Mouse (Mus musculus) heart, postnatal 0 days (tissue): Measurements from ENCODE around the gene Tfrc. TPM values are rescaled to one million over a fixed set of nuclear protein-coding genes. Genes with fewer than 3 reads are reported as not detected.

Source experiments
- ATAC-seq: fragments of 200-750 bp; cut with Nextera tagmentation; 2 replicates; pipeline ENCODE4 v1.8.0; 2017; ENCODE audit warnings: low read depth, moderate number of reproducible peaks, moderate library complexity; ENCODE audit not compliant: insufficient read depth
- DNase-seq: peaks from one replicate; pipeline ENCODE4 v3.0.0-alpha.2; 2016; ENCODE audit warnings: low spot score
- H3K27ac ChIP-seq: fragments of 300-500 bp; sonication (generic); 2 replicates; pipeline ENCODE4 v1.5.1; 2014; ENCODE audit warnings: low read depth, mild to moderate bottlenecking
- H3K27me3 ChIP-seq: fragments of 300-500 bp; sonication (generic); 2 replicates; pipeline ENCODE4 v1.6.1; 2014; ENCODE audit warnings: low read length, mixed read lengths; ENCODE audit not compliant: control insufficient read depth, insufficient read depth
- H3K36me3 ChIP-seq: fragments of 300-500 bp; sonication (generic); replicated peaks from 2 replicates; pipeline ENCODE4 v1.6.1; 2014; ENCODE audit warnings: low read length, mixed read lengths; ENCODE audit not compliant: control insufficient read depth, insufficient read depth
- H3K4me1 ChIP-seq: fragments of 300-500 bp; sonication (generic); 2 replicates; pipeline ENCODE4 v1.6.1; 2014; ENCODE audit warnings: antibody characterized with exemption; ENCODE audit not compliant: control insufficient read depth, insufficient read depth
- H3K4me2 ChIP-seq: fragments of 300-500 bp; sonication (generic); 2 replicates; pipeline ENCODE4 v1.6.1; 2014; ENCODE audit warnings: low read depth, mild to moderate bottlenecking, low read length, moderate library complexity
- H3K4me3 ChIP-seq: fragments of 300-500 bp; sonication (generic); 2 replicates; pipeline ENCODE4 v1.5.1; 2014; ENCODE audit warnings: low read depth, low read length
- H3K9ac ChIP-seq: fragments of 300-500 bp; sonication (generic); replicated peaks from 2 replicates; pipeline ENCODE4 v1.6.1; 2014; ENCODE audit warnings: low read depth, low read length, mixed read lengths
- H3K9me3 ChIP-seq: fragments of 300-500 bp; sonication (generic); replicated peaks from 2 replicates; pipeline ENCODE4 v1.6.1; 2016; ENCODE audit warnings: low read length; ENCODE audit not compliant: control insufficient read depth
- CTCF ChIP-seq: IDR thresholded peaks from 2 replicates; pipeline ENCODE4 v1.5.1; 2016; ENCODE audit warnings: antibody characterized with exemption, control low read depth, low read depth
- EP300 ChIP-seq: IDR thresholded peaks from 2 replicates; pipeline ENCODE4 v1.6.1; 2016; ENCODE audit warnings: antibody characterized with exemption, low read depth
- WGBS: fragments of 180-500 bp; shearing (Covaris S2); extraction: QIAGEN DNeasy Blood & Tissue Kit; methylation state at CpG from one replicate; pipeline ENCODE4 v1.1.7; 2014; 5-methylcytosine and 5-hydroxymethylcytosine counted together
- polyA plus RNA-seq: library from polyadenylated mRNA; unstranded; fragments of >200 nt; fragmentation: Nextera tagmentation; extraction: Ambion mirVana; gene quantifications from 2 replicates; pipeline ENCODE4 v1.2.1, GENCODE M21; 2015
- total RNA-seq: library from RNA; depleted of rRNA; stranded (reverse); fragments of >200 nt; gene quantifications from 2 replicates; pipeline ENCODE4 v1.2.3, GENCODE M21; 2014; ENCODE audit warnings: low replicate concordance

Gene Tfrc
- total and polyA plus RNA-seq, 2 experiments from 2014 or later = 57.1 to 71.7 TPM

GRCm38 (mm10) chr16:32656794-32657193, 48.1 kb downstream of the Tfrc start:
- no peaks in the 10 kb centered on the region for H3K9me3 ChIP-seq
- H3K27me3 ChIP-seq = no peaks in the 10 kb centered on the region
- H3K36me3 ChIP-seq = no peaks in the 10 kb centered on the region; the same call in 1 of the 2 replicates
- no peak overlapping the region for H3K4me2 ChIP-seq
- WGBS = 51% methylated on average over 8 of the region's 8 CpGs
- H3K9ac ChIP-seq = no peak overlapping the region
- peaks cover 28% of the 10 kb centered on the region for H3K4me1 ChIP-seq
- no peak for DNase-seq
- no peak overlapping the region for H3K4me3 ChIP-seq
- H3K27ac ChIP-seq = no peak overlapping the region
- no peak for TF ChIP-seq EP300
- no peak for TF ChIP-seq CTCF
- ATAC-seq = no peak

GRCm38 (mm10) chr16:32657498-32658250, 49.0 kb downstream of the Tfrc start:
- Histone ChIP-seq H3K27ac (no peak overlapping the region), H3K4me1 (peaks cover 32% of the 10 kb centered on the region), H3K27me3 (no peaks in the 10 kb centered on the region), H3K4me3 (no peak overlapping the region), H3K4me2 (no peak overlapping the region), H3K36me3 (no peaks in the 10 kb centered on the region), H3K9ac (no peak overlapping the region), H3K9me3 (no peaks in the 10 kb centered on the region)
- TF ChIP-seq CTCF = no peak
- TF ChIP-seq EP300 = no peak
- no peak for DNase-seq
- no peak for ATAC-seq
- WGBS = 76% methylated on average over 16 of the region's 16 CpGs

- TF ChIP-seq EP300 = no peak
- TF ChIP-seq CTCF = no peak
- no peak overlapping the region for H3K9ac ChIP-seq
- ATAC-seq = no peak
- peak overlapping the region; percentile 35 for H3K4me3 ChIP-seq
- no peaks in the 10 kb centered on the region for H3K9me3 ChIP-seq
- H3K36me3 ChIP-seq = no peaks in the 10 kb centered on the region
- no peak overlapping the region for H3K27ac ChIP-seq
- WGBS = 14% methylated on average over 15 of the region's 21 CpGs
- peak overlapping the region; percentile 64 for H3K4me2 ChIP-seq
- no peaks in the 10 kb centered on the region for H3K27me3 ChIP-seq
- DNase-seq = no peak
- H3K4me1 ChIP-seq = peaks cover 32% of the 10 kb centered on the region
These were observed 50.0 kb downstream of the Tfrc start for GRCm38 (mm10) chr16:32658743-32659171.

GRCm38 (mm10) chr16:32659385-32659784, 50.7 kb downstream of the Tfrc start:
- H3K4me1 ChIP-seq = peaks cover 32% of the 10 kb centered on the region
- no peaks in the 10 kb centered on the region for H3K9me3 ChIP-seq
- H3K36me3 ChIP-seq = no peaks in the 10 kb centered on the region
- peak overlapping the region; percentile 35 for H3K4me3 ChIP-seq
- peak overlapping the region; percentile 64 for H3K4me2 ChIP-seq
- peak overlapping the region; percentile 3; the same call in 1 of the 2 replicates for H3K27ac ChIP-seq
- TF ChIP-seq CTCF (peak; percentile 96), EP300 (no peak)
- ATAC-seq (peak; percentile 33), DNase-seq (peak; percentile 86)
- no peaks in the 10 kb centered on the region for H3K27me3 ChIP-seq
- WGBS = 7% methylated on average over 8 of the region's 8 CpGs
- H3K9ac ChIP-seq = no peak overlapping the region

GRCm38 (mm10) chr16:32660095-32660494, 51.4 kb downstream of the Tfrc start:
- TF ChIP-seq CTCF = no peak
- TF ChIP-seq EP300 = no peak
- no peaks in the 10 kb centered on the region for H3K27me3 ChIP-seq
- peak overlapping the region; percentile 51 for H3K27ac ChIP-seq
- H3K9ac ChIP-seq = no peak overlapping the region
- peak overlapping the region; percentile 49; the same call in 1 of the 2 replicates for H3K4me2 ChIP-seq
- no peaks in the 10 kb centered on the region for H3K36me3 ChIP-seq
- WGBS = 69% methylated on average over 1 of the region's 1 CpGs
- no peak for DNase-seq
- no peaks in the 10 kb centered on the region for H3K9me3 ChIP-seq
- H3K4me3 ChIP-seq = no peak overlapping the region
- no peak for ATAC-seq
- peaks cover 33% of the 10 kb centered on the region for H3K4me1 ChIP-seq
